Mouse (Mus musculus) retina, embryonic 14.5 days (tissue): ENCODE measurements around the gene Lexm.

Experiments used
- DNase-seq: peaks from one replicate; pipeline ENCODE4 v3.0.0-alpha.2; 2015; ENCODE audit warnings: low spot score

Gene Lexm

DNA sequence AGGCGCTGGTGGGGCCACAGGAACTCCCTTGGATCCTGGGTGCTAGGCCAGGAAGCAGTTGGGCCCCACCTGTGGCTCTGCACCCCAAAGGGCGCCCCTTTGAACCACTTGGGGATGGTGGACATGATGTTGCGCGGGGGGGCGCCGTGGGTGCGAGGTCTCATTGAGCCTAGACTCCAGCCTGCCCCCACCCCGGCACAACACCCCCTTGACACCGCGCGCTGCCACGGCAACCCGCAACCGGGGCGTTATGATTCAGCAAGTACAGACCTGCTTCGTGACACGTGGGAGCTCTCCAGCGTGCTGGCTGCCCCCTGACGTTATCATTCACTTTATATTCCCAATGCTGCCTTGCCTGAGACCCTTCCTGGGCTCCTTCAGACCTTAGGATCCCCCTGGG is at the start of gene Lexm:
TSS of gene Lexm (minus strand) at position 186 of the 400 bp plus-strand sequence.
- DNase-seq = peak; percentile 24

DNA sequence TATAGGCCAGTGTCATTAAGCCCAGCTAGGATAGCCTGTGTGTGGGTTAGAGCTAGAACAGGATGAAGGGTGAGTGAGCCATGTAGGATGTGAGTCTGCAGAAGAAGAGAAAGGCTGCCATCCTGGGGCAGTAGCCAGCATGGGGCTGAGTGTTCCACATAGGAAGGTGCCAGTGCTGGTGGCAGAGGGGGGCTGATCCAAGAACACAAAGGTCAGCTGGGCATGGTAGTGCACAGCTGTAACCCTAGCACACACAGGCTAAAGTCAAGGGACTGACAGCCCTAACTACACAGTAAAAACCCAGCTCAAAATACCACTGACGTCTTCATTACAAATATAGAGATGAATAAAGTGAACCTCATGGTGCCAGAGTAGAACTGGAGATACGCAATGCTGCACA is 49.5 kb upstream of the Lexm start:
- DNase-seq = no peak

DNA sequence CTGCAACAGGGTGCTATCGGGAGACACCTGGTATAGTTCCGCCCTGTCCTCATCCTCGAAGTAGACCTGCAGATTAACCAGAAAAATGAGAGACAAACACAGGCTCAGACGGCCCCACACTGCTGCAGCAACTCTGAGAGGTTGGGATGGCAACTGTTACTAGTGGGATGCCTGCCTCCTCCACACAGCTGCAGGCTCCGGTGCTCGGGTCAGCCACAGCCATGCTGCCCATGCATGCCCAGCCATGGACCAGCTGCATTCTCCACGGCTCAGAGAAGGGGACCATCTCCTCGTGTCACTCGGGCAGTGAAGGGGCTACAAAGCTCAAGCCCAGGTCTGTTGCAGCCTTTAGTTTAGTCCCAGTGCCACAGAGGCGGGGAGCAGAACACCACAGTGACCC is 48.6 kb upstream of the Lexm start:
- DNase-seq = no peak

DNA sequence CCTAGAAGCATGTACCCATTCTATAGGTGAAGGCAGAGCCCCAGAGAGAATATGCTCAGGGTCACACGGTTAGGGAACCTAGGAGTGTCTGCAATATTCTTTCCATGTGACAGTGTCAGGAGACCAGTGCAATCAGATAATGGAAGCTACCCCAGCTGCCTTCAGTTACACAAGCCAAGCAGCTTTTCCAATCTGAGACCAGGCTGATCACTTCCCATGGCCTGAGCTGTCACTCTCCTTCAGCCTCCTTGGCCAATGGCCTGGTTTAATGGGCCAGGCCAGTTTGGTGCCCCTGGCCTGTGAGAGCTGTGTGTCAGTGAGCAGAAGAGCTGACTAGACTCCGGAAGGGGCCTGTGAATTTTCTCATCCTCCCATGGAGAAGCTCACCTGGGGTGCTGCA is 48.2 kb upstream of the Lexm start:
- DNase-seq = no peak

DNA sequence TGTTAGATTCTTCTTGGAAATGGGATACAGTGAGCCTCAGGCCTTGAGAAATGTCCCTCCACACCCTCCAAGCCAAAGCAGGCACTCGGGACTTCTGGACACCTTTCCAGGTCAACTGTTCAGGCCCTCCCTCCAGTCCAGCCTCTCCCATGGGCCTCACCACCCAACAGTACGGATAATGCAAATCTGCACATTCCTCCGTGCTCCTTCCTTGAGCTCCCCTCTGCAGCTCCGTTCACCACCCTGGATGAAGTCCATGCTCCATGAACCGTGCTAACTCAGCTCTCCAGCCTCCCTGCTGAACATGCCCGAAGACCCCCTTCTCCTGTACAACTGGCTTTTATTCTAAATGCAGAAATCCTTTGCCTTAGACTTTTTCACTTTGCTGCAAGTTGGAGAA is 47.7 kb upstream of the Lexm start:
- no peak for DNase-seq

DNA sequence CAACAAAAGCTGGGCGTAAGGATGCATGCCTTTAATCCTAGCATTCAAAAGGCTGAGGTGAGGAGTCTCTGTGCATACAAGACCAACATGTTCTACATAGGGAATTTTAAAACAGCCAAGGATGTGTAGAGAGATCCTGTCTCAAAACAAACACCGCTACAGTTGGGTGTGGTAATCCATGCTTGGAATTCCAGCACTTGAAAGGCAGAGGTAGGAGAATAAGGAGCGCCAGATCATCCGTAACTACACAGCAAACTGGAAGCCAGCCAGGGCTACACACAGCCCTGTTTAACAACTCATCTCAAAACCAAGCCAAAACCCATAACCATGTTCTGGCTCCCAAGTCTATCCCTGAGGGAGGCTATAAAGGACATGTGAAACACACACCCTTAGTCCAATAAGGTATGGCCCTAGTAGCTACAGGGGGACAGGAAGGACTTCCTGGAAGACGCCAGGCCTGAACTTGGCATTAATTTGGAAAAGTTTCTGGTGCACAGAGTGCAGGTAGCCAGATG is 47.0 kb upstream of the Lexm start:
- no peak for DNase-seq

DNA sequence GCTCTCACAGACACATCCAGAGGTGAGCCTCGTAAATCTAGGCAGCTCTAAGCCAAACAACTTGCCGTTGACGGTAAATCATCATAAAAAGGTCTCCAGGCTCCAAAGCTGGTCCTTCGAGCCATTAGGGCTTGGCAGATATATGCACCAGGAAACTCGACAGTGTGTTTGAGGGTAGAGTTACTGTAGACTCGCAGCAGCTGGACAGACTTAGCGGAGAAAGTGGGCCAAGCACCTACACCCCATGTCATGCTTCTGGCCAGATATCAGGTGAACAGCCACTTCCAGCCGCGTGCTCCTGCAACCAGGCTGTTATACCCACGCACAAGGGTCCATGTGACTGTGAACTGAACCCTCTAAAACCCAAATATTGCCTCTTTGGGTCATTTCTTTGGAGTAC is 38.6 kb upstream of the Lexm start:
- DNase-seq = no peak

DNA sequence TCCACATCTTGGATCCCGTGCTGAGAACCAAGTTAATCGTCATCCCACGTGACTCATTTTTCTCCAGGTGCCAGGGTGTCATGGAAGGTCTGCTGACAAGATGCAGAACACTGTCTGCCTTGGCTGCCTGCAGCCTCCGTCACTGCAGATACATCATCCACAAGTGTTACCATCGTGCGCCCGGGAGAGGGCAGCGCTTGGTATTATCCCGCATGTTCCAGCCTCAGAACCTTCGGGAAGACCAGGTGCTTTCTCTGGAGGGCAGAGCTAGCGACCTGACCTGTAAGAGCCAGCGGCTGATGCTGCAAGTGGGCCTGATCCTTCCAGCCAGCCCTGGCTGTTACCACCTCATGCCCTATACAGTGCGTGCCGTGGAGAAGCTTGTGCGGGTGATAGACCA is 36.0 kb upstream of the Lexm start:
- DNase-seq = no peak

DNA sequence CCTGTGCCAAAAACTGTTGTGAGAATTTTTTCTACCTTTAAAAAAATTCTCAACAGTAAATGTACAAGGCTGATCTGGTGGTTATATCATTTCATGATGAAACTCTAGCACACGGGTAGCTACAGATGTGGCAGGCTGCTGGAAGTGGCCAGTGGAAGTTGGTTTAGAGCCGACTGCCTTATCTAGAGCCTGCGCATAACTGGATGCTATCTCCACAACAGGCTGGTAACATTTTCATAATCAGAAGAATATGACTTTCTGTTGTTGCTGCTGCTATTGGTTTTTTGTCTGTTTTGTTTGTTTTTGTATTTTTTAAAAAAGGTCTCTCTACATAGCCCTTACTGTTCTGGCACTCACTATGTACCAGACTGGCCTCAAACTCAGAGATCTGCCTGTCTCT is 35.5 kb upstream of the Lexm start:
- no peak for DNase-seq

DNA sequence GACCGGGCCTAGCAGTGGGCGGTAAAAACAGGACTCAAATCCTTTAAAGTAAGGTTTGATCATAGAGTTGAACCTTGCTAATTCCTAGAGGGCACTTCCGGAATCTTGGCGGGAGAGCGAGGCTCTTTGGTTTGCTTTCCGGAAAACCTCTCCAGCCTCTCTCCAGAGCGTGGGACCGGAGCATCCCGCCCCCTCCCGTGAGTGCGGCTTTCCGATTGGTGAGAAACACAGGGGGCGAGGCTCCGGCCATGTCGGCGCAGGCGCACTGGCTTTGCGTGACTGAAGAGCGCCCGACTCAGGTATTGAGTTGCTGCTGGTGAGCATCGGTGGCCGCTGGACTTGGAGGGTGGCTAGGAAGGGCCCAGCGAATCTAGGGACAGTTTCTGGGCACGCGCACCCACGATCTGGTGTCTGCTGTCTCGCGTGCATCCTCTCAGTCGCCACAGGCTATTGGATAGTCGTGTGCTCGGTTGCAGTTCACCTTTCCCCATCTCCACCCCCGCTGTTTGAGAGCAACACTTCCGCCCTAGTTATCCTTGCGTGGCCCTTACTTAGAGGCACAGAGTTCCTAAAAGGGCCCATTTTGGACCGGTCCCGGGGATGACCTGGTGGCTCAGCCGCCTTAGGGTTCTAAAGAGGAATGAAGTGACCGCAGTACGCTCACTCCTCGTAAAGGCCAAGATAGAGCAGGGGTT is 33.9 kb upstream of the Lexm start, which contains the start of gene Pars2:
TSS of gene Pars2 (plus strand) at position 237 of the 695 bp plus-strand sequence.
- peak; percentile 99 for DNase-seq

DNA sequence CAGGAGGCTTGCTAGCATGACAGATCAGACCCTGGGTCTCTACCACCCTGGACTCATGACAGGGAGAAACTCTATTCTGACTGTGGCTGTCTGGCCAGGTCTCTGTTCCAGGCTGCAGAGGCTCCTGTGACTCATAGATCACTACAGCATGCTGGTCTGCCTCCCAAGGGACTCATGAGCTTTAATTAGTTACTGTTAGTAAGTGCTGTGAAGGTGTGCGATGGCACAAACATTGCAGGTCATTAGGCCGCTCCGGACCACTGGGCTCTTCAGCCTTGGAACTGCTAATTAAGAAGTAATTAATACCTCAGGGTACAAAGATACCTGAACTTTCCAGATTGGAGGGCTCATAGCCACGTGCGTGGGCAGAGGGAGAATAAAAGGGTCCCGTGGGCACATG is 30.1 kb upstream of the Lexm start:
- DNase-seq = no peak

DNA sequence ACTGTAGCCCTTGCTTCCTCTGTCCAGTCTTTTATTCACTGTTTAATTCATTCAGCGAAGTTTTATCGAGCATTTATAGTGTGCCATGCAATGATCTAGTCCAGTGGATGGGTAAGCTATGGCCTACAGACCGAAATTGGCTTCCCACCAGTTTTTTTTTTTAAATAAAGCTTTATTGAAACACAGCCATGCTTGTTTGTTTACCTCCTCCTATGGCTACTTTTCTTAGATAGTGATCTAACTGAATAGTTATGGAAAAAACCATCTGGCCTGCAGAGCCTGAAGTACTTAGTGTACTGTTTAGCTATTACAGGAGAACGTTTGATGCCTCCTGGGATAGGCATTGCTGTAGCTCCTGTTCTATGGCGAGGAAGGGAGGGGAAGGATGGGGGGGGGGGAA is 28.8 kb upstream of the Lexm start:
- no peak for DNase-seq

DNA sequence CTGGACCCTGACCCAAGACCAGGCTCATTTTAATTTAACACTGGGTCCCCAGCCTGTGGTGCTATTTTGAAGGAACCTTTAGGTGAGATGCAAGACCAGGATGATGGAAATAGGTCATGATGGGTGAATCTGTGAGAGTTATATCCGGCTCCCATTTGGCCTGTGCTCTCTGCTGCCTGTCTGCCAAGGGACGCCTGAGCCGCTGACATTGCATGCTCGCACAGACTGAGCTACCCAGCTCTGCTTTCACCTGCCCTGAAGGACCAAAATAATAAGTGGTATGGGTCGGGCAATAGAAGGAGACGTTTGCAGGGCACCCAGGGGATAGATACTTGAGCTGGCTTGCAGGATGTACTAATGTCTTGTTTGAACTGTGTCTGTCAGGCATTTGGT is 27.2 kb upstream of the Lexm start:
- DNase-seq = no peak

DNA sequence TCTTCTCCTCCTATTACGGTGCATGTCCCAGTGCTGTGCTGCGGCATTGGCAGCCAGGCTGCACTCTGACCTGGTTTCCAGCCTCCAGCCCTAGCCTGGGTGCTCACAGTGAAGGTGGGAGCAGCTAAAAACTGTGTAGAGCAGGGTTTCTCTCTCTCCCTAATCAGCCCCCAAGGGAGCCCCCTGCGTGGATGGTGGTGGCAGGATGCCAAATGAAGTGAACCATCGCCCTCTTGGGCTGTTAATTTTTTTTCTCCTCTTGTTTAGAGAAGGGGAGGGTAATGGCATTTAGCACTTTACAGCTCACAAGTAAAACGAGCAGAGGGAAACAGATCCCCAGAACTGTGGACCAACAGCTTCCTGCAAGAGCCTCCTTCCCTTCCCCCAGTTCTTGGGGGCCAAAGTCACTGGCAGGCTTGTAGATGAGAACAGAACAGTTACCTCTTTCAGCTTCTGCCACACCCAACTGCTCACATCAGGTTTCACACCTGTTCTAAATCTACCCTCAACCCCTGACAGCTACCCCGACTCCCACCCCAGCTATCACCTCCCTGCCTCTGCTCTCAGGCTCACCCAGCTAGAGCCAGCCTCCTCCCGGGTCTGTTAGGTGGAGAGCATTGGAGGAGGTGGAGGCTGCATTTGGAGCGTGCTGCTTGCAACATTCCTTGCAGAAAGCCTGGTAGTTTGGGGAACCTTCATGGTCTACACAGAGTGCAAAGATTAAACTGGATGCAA is 26.6 kb upstream of the Lexm start:
- DNase-seq = peak; percentile 3

DNA sequence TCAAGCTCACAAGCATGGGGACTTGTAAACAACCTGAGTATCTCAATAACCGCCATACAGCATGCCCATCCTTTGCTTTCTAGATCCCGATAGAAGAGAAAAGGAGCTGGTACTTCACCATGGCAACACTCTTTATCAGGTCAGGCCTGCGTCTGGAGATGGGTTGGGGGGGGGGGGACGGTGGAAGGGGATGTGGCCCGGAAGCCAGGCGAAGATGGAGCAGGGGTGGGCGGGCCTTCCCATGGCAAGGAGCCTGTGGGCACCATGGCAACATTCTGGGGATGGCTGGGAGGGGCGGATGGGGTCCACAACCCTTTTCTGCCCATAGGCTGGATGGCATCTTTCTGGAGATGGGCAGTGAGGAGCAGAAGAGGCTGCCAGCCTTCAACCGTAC is 17.0 kb upstream of the Lexm start:
- DNase-seq = no peak

DNA sequence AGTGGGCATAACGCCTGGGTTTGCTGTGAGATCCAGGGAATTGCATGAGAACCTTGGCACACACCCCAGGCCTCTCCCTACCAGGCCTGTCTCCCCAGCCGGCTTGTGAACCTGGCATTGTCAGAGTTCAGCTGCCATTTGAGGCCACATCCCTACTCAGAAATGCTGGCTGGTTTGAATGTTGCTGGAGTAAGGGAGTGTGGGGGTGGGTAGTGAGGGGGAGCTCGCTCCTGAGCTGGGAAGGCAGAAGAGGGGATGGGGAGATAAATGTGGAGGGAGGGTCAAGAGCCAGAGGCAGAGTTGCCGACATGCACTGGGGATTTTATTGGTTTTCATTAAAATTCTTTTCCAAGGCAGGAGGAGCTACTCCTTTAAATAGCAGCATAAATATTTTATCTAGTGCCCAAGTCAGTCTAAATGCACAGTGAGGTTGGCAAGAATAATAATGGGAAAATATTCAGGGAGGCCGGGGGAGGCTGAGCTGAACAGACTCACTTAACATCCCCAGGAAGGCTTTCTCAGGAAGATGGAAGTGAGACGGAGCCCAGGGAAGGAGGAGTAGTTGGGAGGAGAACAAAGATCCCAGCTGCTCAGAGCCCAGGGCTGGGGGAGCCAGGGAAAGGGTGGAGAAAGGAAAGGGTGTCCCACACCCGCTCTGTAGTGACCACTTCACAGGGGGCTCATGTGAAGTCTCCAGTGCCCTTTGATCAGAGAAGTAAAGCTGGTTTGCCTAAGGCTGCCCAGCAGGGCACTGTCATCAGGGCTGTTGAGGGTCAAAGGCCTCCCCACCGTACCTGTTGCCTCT is 16.4 kb upstream of the Lexm start:
- DNase-seq = no peak

DNA sequence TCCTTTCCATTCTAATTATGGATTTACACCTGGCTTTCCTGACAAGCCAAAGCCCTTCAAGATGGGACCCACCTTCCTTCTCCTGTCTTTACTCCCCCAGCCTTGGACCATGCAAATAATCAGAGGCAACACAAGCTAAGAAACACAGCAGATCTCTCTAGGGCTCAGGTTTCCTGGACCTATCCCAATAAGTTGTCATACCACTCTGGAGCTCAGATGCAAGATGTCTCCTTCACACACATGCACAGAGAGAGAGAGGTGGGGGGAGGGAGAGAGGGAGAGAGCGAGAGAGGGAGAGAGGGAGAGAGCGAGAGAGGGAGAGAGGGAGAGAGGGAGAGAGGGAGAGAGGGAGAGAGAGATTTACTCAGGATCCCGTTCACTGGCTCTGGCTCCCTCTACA is 15.3 kb upstream of the Lexm start:
- no peak for DNase-seq

DNA sequence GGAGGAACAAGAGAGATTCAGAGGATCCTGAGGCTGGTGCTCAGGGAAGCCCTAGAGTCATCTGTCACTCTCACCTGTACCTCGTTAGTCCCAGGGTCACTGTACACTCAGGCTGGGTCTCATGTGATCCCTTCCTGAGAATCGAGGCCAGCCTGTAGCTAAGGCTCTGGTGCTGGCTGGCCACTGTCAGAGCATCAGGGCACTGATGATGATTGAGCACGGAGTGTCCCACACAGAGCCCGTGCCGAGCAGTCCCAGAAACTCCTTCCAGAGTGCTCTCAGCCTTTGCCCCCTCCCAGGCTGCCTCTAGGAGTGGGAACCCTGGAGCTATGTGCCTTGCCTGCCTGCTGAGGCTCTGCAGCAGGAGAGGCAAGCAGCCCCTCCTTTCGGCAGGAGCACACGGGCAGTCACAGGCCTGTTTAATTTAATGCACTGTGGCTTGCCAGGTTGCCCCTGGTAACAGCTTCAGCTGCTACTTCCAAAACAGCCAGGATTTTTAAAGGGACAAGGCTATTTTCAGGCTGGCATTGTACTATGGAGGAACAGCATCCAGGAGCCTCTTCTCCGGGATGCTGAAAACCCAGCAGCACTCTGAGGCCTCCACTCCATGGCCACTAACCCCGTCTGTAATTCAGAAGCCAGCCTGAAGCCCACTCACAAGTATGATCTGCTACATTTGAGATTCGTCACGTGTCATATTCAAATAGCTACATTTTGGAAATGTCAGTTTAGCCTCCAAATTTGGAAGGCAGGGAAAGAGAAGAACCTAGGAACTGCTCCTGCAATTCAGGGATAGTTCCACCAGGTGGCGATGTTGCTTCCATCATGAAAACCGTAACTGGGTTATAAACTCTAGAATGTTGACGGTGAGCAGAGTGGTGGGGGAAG is 13.5 kb upstream of the Lexm start:
- peak; percentile 81 for DNase-seq

DNA sequence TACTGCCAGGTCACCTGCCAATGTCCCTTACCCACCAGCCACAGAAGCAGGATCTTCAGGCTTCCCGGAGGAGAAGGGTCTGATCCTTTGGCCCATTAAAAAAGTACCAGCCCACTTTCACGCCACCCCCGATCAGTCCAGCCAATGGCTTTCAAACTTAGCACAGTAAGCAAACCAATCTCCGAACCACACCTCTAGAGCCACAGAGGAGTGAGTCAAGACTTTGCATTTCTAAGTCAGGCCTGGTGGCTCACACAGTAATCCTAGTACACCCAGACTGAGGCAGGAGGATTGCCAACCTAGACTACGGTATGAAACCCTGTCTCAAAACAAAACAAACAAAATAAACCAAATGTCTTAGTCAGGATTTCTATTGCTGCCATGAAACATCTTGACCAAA is 12.3 kb upstream of the Lexm start:
- DNase-seq = no peak

DNA sequence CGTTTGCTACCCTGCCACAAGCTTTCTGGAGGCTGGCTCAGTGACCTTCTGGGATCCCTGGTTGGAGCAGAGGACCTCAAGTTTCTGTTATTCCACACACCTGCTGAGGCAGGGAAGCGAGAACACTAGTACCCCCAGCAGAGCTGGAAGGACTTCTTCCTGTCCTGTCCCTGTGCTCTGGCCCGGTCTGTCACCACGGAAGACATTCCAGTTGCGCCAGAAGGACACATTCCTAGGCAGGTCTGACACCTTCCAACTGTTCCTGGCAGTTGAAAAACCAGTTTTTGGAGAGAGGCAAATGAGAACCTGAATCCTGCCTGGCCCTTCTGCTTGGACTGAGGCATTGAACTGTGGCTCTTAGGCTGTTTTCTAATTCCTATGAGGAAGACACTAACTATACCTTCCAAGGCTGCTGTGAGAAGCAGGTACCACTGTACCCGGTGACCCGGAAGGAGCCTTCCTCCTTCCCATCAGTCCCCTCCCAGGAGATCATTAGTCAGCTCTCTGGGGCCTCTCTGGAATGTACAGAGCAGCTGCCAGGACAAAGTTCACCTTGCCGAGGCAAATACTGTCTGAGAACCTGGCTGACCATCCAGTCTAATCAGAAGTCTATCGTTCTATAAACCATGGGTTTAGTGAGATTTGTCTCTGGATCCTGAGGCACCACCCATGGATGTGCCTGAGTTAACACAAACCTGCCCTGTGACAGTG is 11.8 kb upstream of the Lexm start:
- no peak for DNase-seq

DNA sequence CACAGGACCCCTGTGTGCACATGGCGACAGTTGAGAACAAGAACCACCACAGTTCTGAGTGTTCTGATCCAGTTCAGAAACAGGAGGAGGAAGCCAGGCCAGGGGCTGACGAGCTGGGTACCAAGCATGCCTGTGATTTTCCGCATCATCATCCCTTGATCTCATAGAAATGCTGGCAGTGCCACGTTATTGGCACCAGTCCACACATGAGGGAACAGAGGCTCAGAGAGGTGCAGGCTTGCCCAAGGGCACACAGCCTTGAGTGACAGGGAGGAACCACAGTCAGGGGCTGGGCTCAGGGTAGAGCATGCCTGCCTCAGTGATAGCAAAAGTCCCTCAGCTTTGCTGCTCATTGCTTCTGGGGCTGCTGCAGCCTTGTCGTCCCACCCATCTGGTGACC is 10.8 kb upstream of the Lexm start:
- DNase-seq = no peak
